Mouse (Mus musculus): ENCODE results near the gene Cmtm6. TPM values are rescaled to one million over a fixed set of nuclear protein-coding genes. Genes with fewer than 3 reads are reported as not detected.
A peak's percentile ranks its signal among the peaks of the same experiment; 100 is the strongest.
"Not testable (repeated sequence)": the region's sequence is repeated elsewhere in the genome, so short reads cannot be mapped to it uniquely, and the experiment has no call there.

The Cmtm6 gene
- total RNA-seq (2021): 1 to 10 TPM; 6.5 to 6.7 TPM
- long read RNA-seq, experiment 1, transcript Cmtm6-201 (4 exons, 3,383 nt): major isoform, 7 of 7 reads
- long read RNA-seq, experiment 1, partial matches to known transcripts: 0 of 7 reads
- long read RNA-seq, experiment 1, other reads (novel, unspliced or antisense): 0 of 7 reads
- long read RNA-seq, experiment 2, transcript Cmtm6-201 (4 exons, 3,383 nt): major isoform, 5 of 7 reads
- long read RNA-seq, experiment 2, partial matches to known transcripts: 0 of 7 reads
- long read RNA-seq, experiment 2, other reads (novel, unspliced or antisense): 2 of 7 reads

GRCm38 (mm10) chr9:114731011-114731755 lies at the start of gene Cmtm6:
Gene Cmtm6 (plus strand): TSS chr9:114731116.
- intact Hi-C loops (cut with DNase I): no loop called here
- DNase-seq: peak; percentile 97 to 98

GRCm38 (mm10) chr9:114682193-114682592 lies 48.7 kb upstream of the Cmtm6 start:
- intact Hi-C loops (cut with DNase I): no loop called here
- no peak for DNase-seq

- intact Hi-C loops (cut with DNase I): loop anchor here (5.0 kb wide), 2 partner anchors 34 to 41 kb away; no protein-coding TSS in a partner anchor
- DNase-seq: no peak
These were observed 44.7 kb upstream of the Cmtm6 start for GRCm38 (mm10) chr9:114686245-114686644.

- no peak for DNase-seq
- intact Hi-C loops (cut with DNase I): loop anchor here (5.0 kb wide), 2 partner anchors 35 to 40 kb away; no protein-coding TSS in a partner anchor
These were observed 43.3 kb upstream of the Cmtm6 start for GRCm38 (mm10) chr9:114687639-114688038.

GRCm38 (mm10) chr9:114688252-114688952 lies 42.5 kb upstream of the Cmtm6 start, which contains the start of gene Dync1li1:
Gene Dync1li1 (plus strand): TSS chr9:114688790.
- peak; percentile 97 to 98 for DNase-seq
- intact Hi-C loops (cut with DNase I): loop anchor here (5.0 kb wide), 2 partner anchors 36 to 39 kb away; no protein-coding TSS in a partner anchor

- intact Hi-C loops (cut with DNase I): loop anchor here (5.0 kb wide), 2 partner anchors 37 to 38 kb away; no protein-coding TSS in a partner anchor
- DNase-seq: no peak
These were observed 41.9 kb upstream of the Cmtm6 start for GRCm38 (mm10) chr9:114688953-114689407.

- intact Hi-C loops (cut with DNase I): no loop called here
- no peak for DNase-seq
These were observed 40.8 kb upstream of the Cmtm6 start for GRCm38 (mm10) chr9:114690119-114690601.

GRCm38 (mm10) chr9:114691112-114691511 lies 39.8 kb upstream of the Cmtm6 start:
- no peak for DNase-seq
- intact Hi-C loops (cut with DNase I): no loop called here

- DNase-seq; intact Hi-C loops (cut with DNase I): not testable (repeated sequence)
These were observed 35.3 kb upstream of the Cmtm6 start for GRCm38 (mm10) chr9:114695662-114696061.

- no peak for DNase-seq
- intact Hi-C loops (cut with DNase I): no loop called here
These were observed 33.8 kb upstream of the Cmtm6 start for GRCm38 (mm10) chr9:114697072-114697471.

- intact Hi-C loops (cut with DNase I): no loop called here
- no peak for DNase-seq
These were observed 33.0 kb upstream of the Cmtm6 start for GRCm38 (mm10) chr9:114697926-114698325.

GRCm38 (mm10) chr9:114699262-114699661 lies 31.7 kb upstream of the Cmtm6 start:
- DNase-seq: no peak
- intact Hi-C loops (cut with DNase I): no loop called here

GRCm38 (mm10) chr9:114699882-114700665 lies 30.8 kb upstream of the Cmtm6 start:
- intact Hi-C loops (cut with DNase I): no loop called here
- no peak for DNase-seq

- no peak for DNase-seq
- intact Hi-C loops (cut with DNase I): no loop called here
These were observed 29.9 kb upstream of the Cmtm6 start for GRCm38 (mm10) chr9:114701031-114701430.

- intact Hi-C loops (cut with DNase I): no loop called here
These were observed 29.0 kb upstream of the Cmtm6 start for GRCm38 (mm10) chr9:114701921-114702320.

GRCm38 (mm10) chr9:114707805-114708204 lies 23.1 kb upstream of the Cmtm6 start:
- no peak for DNase-seq
- intact Hi-C loops (cut with DNase I): no loop called here

More at GRCm38 (mm10) chr9:114701921-114702320, 29.0 kb upstream of the Cmtm6 start:
- no peak for DNase-seq

GRCm38 (mm10) chr9:114710345-114710744 lies 20.6 kb upstream of the Cmtm6 start:
- DNase-seq: no peak
- intact Hi-C loops (cut with DNase I): no loop called here

GRCm38 (mm10) chr9:114713481-114713880 lies 17.4 kb upstream of the Cmtm6 start:
- no peak for DNase-seq
- intact Hi-C loops (cut with DNase I): no loop called here

GRCm38 (mm10) chr9:114716677-114717331 lies 14.1 kb upstream of the Cmtm6 start:
- no peak for DNase-seq
- intact Hi-C loops (cut with DNase I): no loop called here

Data from gastrocnemius, postnatal 36 days (tissue).